Mouse (Mus musculus) retina, adult 2 months (tissue): ENCODE results near the gene Myb.
"Not testable (repeated sequence)": the region's sequence is repeated elsewhere in the genome, so short reads cannot be mapped to it uniquely, and the experiment has no call there.

Experiments used
- DNase-seq: peaks from one replicate; pipeline ENCODE4 v3.0.0-alpha.2; 2012; ENCODE audit warnings: low read depth, low spot score

Myb gene

GRCm38 (mm10) chr10:21168466-21168865, 7.7 kb upstream of the Myb start:
- DNase-seq: no peak

DNA sequence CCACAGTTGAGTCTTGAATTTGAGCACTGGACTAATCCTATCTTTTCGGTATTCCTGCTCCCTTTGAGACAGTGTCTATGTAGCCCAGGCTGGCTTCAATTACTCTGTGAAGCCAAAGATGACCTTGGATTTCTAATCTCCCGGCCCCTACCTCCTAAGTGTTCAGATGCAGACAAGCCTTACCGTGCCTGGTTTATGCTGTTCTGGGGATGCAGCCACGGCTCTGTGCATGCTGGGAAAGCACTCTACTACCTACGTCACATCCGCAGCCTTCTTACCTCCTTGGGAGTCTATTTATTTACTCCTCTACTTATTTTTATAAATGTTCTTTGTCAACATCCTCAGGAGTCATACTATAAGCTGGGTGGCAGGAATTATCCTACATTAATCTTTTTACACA, 7.1 kb upstream of the Myb start:
- DNase-seq: no peak

DNA sequence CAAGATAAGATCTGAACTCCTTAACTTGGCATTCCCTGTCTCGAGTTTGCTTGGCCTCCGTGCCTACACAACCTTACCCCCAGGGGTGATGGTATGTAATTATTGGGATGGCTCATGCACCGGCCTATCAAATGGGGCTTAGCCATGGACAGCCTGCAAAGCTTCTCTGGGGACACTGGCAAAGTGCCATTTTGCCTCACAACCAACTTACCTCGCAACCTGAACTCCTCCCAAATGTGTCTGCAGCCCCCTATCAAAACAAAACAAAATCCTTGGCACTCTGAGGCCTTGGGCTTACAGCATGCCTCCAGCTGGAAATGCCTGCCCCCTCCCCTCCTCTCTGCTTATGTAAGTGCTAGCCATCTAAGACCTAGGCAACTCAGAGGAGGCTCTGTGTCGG, 6.4 kb upstream of the Myb start:
- no peak for DNase-seq

DNA sequence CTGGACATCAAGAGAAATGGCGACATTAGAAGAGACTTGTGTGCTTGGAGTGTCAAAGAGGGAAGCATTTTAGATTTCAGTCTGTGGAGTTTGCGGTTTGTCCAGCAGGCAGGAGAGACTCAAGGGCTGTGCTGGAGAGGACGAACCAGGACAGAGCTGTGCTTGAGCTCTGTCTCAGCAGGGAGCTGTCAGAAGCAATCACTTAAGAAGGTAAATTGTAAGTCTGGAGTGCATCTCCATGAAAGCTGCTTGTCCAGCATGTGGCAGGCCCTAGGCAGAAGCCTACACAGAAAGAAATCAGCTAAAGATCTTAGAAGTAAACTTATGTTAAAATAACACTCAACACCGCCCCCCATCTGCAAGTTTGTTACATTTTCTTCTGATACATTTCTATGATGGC, 4.6 kb upstream of the Myb start:
- DNase-seq: no peak

GRCm38 (mm10) chr10:21162124-21162523, 1.3 kb upstream of the Myb start:
- DNase-seq: no peak

DNA sequence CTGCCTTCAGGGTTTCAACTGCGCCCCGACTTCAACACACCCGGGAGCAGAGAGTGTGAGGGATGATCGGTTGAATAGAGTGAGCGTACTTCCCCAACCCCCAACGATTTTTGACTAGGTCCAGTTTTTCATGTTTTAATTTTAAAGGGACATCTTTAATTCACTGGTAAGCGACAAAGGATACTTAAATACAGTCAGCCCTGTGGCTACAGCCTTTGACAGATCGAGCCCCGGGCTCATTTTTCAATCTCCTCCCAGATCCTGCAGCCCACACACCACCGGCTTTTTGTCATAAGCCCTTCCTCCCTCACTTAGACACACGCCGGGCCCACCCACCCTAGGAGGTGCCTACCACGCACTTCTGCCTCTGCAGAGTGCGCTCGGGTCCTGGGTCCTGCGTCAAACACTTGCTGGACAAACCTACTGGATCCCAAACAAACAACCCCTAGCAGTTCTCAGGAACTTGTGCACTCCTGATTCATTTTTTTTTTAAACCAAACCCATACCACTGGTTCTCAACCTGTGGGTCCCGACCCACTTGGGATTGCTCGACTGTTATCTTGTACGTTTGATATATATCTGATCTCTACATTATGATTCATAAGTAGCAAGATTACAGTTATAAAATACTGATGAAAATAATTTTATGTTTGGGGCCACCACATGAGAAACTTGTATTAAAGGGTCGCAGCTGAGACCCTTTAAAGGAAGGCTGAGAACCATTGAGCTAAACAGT, 743 bp upstream of the Myb start:
- DNase-seq: no peak

GRCm38 (mm10) chr10:21159697-21160394, 938 bp downstream of the Myb start:
- DNase-seq: no peak

GRCm38 (mm10) chr10:21158918-21159443, 1.8 kb downstream of the Myb start:
- DNase-seq: no peak

DNA sequence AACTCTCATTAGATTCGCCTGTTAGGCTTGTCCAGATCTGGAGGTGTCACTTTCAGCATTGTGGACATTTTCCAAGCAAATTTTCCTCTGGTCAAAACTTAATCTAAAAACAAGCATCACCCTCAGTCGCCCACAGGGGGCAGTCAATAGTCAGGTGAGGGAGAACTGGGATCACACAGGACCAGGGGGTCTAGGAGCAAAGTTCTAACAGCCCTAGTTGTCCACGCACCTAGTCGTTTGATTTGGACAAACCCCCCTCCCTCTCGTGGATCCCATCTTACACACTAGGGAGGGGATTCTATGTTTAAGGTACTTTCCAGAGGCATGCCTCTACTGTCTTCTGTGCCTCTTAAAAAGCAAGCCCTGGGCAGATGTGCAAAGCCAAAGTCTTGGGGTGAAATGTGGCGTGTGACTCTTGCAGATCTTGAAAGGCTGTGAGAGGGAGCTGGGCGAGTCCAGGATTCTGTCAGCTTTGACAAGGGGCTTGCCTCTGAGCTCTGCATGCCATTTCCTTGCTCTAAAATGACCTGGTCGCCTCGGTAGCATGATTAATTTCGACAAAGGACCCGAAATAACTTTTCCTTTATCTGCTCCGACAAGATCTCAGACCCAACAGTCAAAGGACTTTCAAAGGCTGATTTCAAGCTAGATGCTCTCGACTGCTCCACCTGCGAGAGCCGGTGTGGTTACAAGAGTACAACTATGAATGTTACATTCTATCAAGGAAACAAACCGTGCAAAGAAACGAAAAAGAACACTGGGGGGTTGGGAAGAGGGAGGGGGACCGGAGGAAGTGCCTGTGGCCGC, 2.5 kb downstream of the Myb start:
- no peak for DNase-seq

DNA sequence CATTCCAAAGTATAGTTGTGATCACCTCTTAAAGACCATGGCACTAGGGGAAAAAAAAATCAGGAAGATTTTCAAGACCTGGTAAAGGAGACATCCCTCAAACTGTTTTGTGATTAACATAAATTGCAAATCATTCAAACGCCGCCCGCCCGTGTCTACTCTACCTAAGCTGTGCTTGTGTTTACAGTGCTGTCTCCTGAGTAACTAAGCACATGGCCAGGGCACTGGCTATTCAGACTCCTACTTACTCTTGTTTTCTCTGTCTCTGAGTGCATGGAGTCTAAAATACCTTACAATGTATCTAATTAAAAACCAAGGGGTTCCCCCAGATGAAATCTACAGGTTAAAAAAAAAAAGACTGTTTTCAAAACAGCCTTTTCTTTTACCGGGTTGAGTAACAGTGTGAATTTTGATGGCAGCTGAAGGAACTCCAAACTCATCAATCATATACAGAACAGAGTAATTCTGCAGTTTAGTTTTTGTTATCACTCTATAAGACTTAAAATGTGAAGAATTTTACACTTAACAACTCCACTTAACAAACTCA, 3.8 kb downstream of the Myb start:
- no peak for DNase-seq

DNA sequence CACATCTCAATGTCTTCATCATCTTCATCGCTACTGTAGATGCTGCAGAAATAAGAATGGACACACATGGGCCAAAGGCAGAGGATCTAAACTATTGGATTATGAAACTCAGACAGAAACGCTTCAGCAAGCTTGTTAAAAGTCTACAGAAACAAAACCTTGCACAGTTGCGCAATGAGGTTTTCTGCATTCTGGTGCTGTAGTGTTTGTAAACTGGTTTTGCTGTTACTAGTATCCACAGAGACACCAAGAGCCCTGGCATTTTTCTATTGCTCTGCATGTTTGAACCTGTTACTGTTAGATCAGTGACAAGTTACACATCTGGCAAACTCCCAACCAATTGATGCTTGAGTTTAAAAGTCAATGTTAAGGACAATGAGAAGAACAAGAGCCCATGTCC, 4.4 kb downstream of the Myb start:
- no peak for DNase-seq

GRCm38 (mm10) chr10:21154927-21155326, 5.9 kb downstream of the Myb start:
- no peak for DNase-seq

DNA sequence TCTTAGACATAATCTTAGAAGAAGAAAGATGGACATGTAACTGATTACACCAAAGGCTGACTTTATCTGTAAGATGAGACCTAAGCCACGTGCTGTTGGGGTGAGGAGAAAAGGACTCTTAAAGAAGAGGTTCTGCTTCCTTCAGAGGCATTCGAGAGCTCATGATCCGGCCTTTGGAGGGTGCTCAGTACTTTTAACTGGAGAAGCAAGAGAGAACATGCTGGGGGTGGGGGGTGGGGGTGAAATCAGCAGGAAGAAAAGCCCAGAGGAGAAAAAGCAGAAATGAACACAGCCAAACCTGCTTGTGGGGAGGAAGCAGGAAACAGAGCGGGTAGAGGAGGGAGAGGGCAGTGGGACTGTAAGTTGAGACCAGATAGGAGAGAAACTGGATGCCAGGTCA, 7.4 kb downstream of the Myb start:
- DNase-seq: no peak

GRCm38 (mm10) chr10:21152812-21153211, 8.0 kb downstream of the Myb start:
- no peak for DNase-seq

DNA sequence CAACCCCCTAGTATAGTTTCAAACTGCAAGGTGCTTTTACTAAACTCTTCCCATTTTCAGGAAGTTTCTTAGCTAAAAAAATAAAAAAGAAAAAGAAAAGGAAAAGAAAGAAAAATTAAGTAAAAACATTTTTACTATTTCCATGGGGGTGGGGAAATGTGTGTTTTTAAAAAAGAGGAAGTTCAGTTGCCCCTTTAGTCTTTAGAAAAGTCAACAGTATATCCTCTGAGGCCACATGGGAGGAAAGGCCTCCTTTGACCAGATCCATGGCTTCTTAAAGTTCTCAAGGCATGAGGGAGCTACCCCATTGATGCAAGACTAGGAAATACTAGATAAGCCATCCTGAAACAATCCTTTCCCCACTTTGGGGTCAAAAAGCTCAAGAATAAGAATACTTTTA, 9.5 kb downstream of the Myb start:
- no peak for DNase-seq

GRCm38 (mm10) chr10:21149945-21150344, 10.8 kb downstream of the Myb start:
- DNase-seq: not testable (repeated sequence)

DNA sequence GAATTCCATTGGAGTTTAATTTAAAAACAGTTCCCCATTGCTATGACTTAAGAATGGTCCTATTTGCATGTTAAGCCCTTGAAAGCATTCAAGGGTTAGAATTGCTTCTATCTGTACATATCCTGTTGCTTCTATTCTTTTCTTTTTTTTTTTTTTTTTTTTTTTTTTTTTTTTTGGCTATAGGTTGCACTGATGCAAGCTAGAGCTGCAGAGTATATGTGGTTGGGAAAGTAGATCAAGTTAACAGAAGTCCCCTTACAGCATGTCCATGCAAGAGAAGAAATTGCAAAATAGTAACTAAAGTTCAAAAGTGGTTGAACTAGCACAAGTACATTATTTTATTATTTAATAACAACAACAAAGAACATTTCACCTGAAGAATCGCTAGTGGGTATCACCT, 14.1 kb downstream of the Myb start:
- DNase-seq: no peak

DNA sequence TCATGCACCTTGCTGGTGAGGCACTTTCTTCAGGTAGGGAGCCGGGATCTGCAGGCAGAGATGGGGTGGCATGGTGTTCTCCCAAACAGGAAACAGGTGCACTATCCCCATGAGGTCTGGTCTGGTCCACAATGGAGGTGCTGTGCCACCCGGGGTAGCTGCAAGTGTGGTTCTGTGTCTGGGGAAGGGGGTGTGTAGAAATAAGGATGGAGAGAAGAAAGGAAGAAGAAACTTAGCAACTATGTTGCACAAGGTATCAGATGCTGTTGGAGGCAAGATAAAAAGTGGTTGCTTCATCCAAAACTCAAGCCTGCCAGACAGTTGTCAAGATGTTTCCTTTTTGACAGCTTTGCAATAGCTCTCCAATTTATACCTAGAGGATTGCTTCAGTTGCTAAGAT, 14.5 kb downstream of the Myb start:
- no peak for DNase-seq

GRCm38 (mm10) chr10:21144627-21145504, 15.9 kb downstream of the Myb start:
- DNase-seq: no peak

DNA sequence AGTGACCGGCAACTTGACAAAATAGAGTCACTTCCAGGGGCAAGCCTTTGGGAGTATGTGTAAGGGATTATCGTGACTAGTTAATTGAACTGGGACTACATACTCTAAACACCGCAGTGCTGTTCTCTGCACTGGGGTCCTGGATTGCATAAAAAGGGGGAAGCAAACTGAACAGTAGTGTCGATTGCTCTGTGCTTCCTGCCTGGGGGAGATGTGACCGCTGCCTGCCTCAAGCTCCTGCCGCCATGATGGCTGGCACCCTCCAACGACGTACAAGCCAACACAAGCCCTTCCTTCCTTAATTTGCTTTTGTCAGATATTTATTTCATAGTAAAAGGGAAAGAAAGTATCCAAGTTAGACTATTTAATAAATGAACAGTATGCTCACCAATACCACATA, 25.5 kb downstream of the Myb start:
- DNase-seq: no peak

DNA sequence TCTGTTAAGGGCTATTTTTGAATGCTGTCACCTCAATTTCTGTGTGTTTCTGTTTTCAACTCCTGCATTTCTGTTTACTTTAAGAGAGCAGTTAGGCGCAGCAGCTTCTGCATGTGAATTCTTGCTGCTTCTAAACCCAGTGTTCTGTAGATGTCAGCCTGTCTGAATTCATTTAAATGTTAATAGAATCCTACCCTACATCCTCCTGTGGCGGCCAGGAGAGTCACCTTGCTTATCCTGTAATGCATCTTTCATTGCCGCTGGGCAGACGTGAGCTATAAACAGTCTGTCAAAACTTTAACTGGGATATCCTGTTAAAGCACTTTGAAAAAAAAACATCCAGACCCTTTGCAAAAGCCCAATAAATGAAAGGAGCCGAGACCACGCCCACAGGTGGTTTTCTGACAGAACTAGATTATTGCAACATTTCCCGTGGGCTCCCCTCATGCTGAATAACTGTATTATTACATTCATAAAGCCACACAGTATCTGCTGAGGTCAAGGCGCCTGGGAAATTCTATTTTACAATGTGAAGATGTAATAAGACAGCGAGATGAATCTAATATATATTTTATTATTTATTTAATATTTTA, 29.8 kb downstream of the Myb start:
- DNase-seq: no peak
